Mouse (Mus musculus) brain, embryonic 14.5 days (tissue): Measurements from ENCODE around the gene Rtkn.

Experiments used
- CTCF ChIP-seq: fragments of 200-500 bp; IDR thresholded peaks from 2 replicates; pipeline ENCODE4 v1.5.1; 2012; ENCODE audit warnings: inconsistent platforms, mild to moderate bottlenecking, moderate library complexity, borderline replicate concordance; ENCODE audit not compliant: insufficient read depth, insufficient read length; ENCODE audit errors: extremely low read depth
- POLR2A ChIP-seq: fragments of 200-500 bp; IDR thresholded peaks from 2 replicates; pipeline ENCODE4 v1.6.1; 2012; ENCODE audit warnings: mild to moderate bottlenecking, inconsistent platforms, borderline replicate concordance; ENCODE audit not compliant: poor library complexity, insufficient read depth, insufficient read length, severe bottlenecking; ENCODE audit errors: extremely low read depth

DNA sequence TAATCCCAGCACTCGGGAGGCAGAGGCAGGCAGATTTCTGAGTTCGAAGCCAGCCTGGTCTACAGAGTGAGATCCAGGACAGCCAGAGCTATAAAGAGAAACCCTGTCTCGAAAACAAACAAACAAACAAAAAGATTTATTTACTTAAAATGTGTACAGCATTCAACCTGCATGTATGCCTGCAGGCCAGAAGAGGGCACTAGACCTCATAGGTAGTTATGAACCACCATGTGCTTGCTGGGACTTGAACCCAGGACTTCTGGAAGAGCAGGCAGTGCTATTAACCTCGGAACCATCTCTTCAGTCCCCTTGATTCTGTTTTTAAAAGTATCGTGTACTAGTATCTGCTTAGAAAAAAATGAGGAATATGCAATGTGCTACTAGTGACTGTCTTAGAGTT is 7.8 kb upstream of the Rtkn start:
- TF ChIP-seq CTCF: peak; percentile 19; the same call in 1 of the 2 replicates
- no peak for TF ChIP-seq POLR2A
